Mouse (Mus musculus) ES-E14 (cell line): ENCODE results near the gene Olfr1388. TPM values are rescaled to one million over a fixed set of nuclear protein-coding genes. Genes with fewer than 3 reads are reported as not detected.

Experiments
- total RNA-seq: library from RNA; depleted of rRNA; stranded (reverse); fragments of 300-350 nt; gene quantifications from 2 replicates; pipeline ENCODE4 v1.2.3, GENCODE M21; 2012; rRNA removed

Gene Olfr1388
- total RNA-seq, 1 experiment, result 9.4 TPM

Other genes with a start within 250 kb of the Olfr1388 start
- gene Btnl9, start 249.5 kb upstream of the Olfr1388 start, total RNA-seq, result 0.09 and 0.48 TPM in 2 replicates
- 25.2 and 28.7 TPM in 2 replicates for gene Zfp62, start 233.3 kb upstream of the Olfr1388 start, total RNA-seq
- 43.1 and 54.2 TPM in 2 replicates for gene Mgat1, start 192.4 kb upstream of the Olfr1388 start, total RNA-seq
- not detected in 2 replicates for gene Olfr1393, start 158.3 kb upstream of the Olfr1388 start, total RNA-seq
- not detected in 2 replicates for gene Olfr1392, start 151.3 kb upstream of the Olfr1388 start, total RNA-seq
- not detected in 2 replicates for gene Olfr10, start 131.9 kb upstream of the Olfr1388 start, total RNA-seq
- not detected in 2 replicates for gene Olfr1391, start 113.9 kb upstream of the Olfr1388 start, total RNA-seq
- not detected in 2 replicates for gene Olfr1390, start 101.4 kb upstream of the Olfr1388 start, total RNA-seq
- not detected in 2 replicates for gene Olfr1389, start 13.6 kb upstream of the Olfr1388 start, total RNA-seq
- not detected in 2 replicates for gene Olfr1387, start 18.7 kb downstream of the Olfr1388 start, total RNA-seq
- not detected in 2 replicates for gene Olfr1386, start 28.4 kb downstream of the Olfr1388 start, total RNA-seq
- 0.04 and 0.26 TPM in 2 replicates for gene Olfr1385, start 52.4 kb downstream of the Olfr1388 start, total RNA-seq
- gene Olfr1384, start 70.1 kb downstream of the Olfr1388 start, total RNA-seq, result not detected in 2 replicates
- not detected in 2 replicates for gene Olfr1383, start 83.0 kb downstream of the Olfr1388 start, total RNA-seq
- not detected in 2 replicates for gene Olfr1382, start 91.6 kb downstream of the Olfr1388 start, total RNA-seq
- gene Olfr1381, start 106.8 kb downstream of the Olfr1388 start, total RNA-seq, result not detected in 2 replicates
- gene Olfr1380, start 120.3 kb downstream of the Olfr1388 start, total RNA-seq, result not detected in 2 replicates
- 4.3 and 6.7 TPM in 2 replicates for gene Flt4, start 172.6 kb downstream of the Olfr1388 start, total RNA-seq
- gene Scgb3a1, start 227.0 kb downstream of the Olfr1388 start, total RNA-seq, result 1.4 and 1.6 TPM in 2 replicates